Mouse (Mus musculus): ENCODE data around the gene Cldn4.
"Not testable (repeated sequence)": the region's sequence is repeated elsewhere in the genome, so short reads cannot be mapped to it uniquely, and the experiment has no call there.

The Cldn4 gene

GRCm38 (mm10) chr5:134964655-134965054 lies 17.9 kb upstream of the Cldn4 start:
- not testable (repeated sequence) for DNase-seq (ENCODE audit: low spot score in 2 of 2)

- no peak for DNase-seq (ENCODE audit: low spot score in 2 of 2)
These were observed 16.8 kb upstream of the Cldn4 start for GRCm38 (mm10) chr5:134963546-134963945.

- DNase-seq (ENCODE audit: low spot score in 2 of 2) = no peak
These were observed 14.8 kb upstream of the Cldn4 start for GRCm38 (mm10) chr5:134961519-134961918.

GRCm38 (mm10) chr5:134960430-134960829 lies 13.7 kb upstream of the Cldn4 start:
- DNase-seq (ENCODE audit: low spot score in 2 of 2) = no peak

- DNase-seq (ENCODE audit: low spot score in 2 of 2) = no peak
These were observed 12.4 kb upstream of the Cldn4 start for GRCm38 (mm10) chr5:134959114-134959513.

GRCm38 (mm10) chr5:134955491-134955890 lies 8.8 kb upstream of the Cldn4 start:
- no peak for DNase-seq (ENCODE audit: low spot score in 2 of 2)

GRCm38 (mm10) chr5:134951053-134951884 lies 4.5 kb upstream of the Cldn4 start:
- no peak for DNase-seq (ENCODE audit: low spot score in 2 of 2)

GRCm38 (mm10) chr5:134948085-134948439 lies 1.3 kb upstream of the Cldn4 start:
- no peak for DNase-seq (ENCODE audit: low spot score in 2 of 2)

GRCm38 (mm10) chr5:134947420-134948084 lies 818 bp upstream of the Cldn4 start:
- no peak for DNase-seq (ENCODE audit: low spot score in 2 of 2)

- no peak for DNase-seq (ENCODE audit: low spot score in 2 of 2)
These were observed 474 bp downstream of the Cldn4 start for GRCm38 (mm10) chr5:134946063-134946856.

GRCm38 (mm10) chr5:134945266-134945959 lies 1.3 kb downstream of the Cldn4 start:
- DNase-seq (ENCODE audit: low spot score in 2 of 2) = no peak

GRCm38 (mm10) chr5:134944179-134944578 lies 2.6 kb downstream of the Cldn4 start:
- DNase-seq (ENCODE audit: low spot score in 2 of 2) = no peak

- no peak for DNase-seq (ENCODE audit: low spot score in 2 of 2)
These were observed 4.0 kb downstream of the Cldn4 start for GRCm38 (mm10) chr5:134942740-134943139.

GRCm38 (mm10) chr5:134941472-134942209 lies 5.1 kb downstream of the Cldn4 start:
- no peak for DNase-seq (ENCODE audit: low spot score in 2 of 2)

- DNase-seq (ENCODE audit: low spot score in 2 of 2) = not testable (repeated sequence)
These were observed 7.2 kb downstream of the Cldn4 start for GRCm38 (mm10) chr5:134939554-134939953.

- no peak for DNase-seq (ENCODE audit: low spot score in 2 of 2)
These were observed 7.7 kb downstream of the Cldn4 start for GRCm38 (mm10) chr5:134939069-134939468.

GRCm38 (mm10) chr5:134936626-134937185 lies 10.0 kb downstream of the Cldn4 start:
- DNase-seq (ENCODE audit: low spot score in 2 of 2) = no peak

- no peak for DNase-seq (ENCODE audit: low spot score in 2 of 2)
These were observed 10.7 kb downstream of the Cldn4 start for GRCm38 (mm10) chr5:134936051-134936450.

- DNase-seq (ENCODE audit: low spot score in 2 of 2) = no peak
These were observed 12.1 kb downstream of the Cldn4 start for GRCm38 (mm10) chr5:134934666-134935065.

- DNase-seq (ENCODE audit: low spot score in 2 of 2) = not testable (repeated sequence)
These were observed 13.0 kb downstream of the Cldn4 start for GRCm38 (mm10) chr5:134933686-134934085.

GRCm38 (mm10) chr5:134933281-134933680 lies 13.5 kb downstream of the Cldn4 start:
- no peak for DNase-seq (ENCODE audit: low spot score in 2 of 2)

Data from right cerebral cortex, postnatal 10 days (tissue).